In genomic region chr7:123366806-123367205, GRCm38 (mm10) we compare ENCODE assay signal across 1 mouse cellular context.
TF ChIP-seq lines count a peak whose summit lies in the region.

No protein-coding gene starts in this region.

TF ChIP-seq in myocyte, 11 proteins besides CTCF, POLR2A, EP300 and RAD21 (continued from another document):
- peak in 2 of 3 experiments; percentile 70 to 73 for TF ChIP-seq MYOD1 (IDR thresholded peaks at IDR 0.05; ENCODE audit: control insufficient read depth in 1 of 3, insufficient read length in 2 of 3, low read depth in 2 of 3)
- TF ChIP-seq USF1 (IDR thresholded peaks at IDR 0.05; ENCODE audit: low read depth), result no peak
- TF ChIP-seq CEBPB (IDR thresholded peaks at IDR 0.05; ENCODE audit: insufficient read depth, poor library complexity, severe bottlenecking), result no peak
- TF ChIP-seq REST (IDR thresholded peaks at IDR 0.05; ENCODE audit: insufficient read depth, insufficient read length), result no peak
- TF ChIP-seq TCF3 (IDR thresholded peaks at IDR 0.05; ENCODE audit: insufficient read length, low read depth), result no peak
- TF ChIP-seq MYOG (IDR thresholded peaks at IDR 0.05; ENCODE audit: control insufficient read depth in 1 of 3, insufficient read depth in 1 of 3, insufficient read length in 2 of 3, low read depth in 2 of 3), result peak in 2 of 3 experiments; percentile 22 to 60
